Mouse (Mus musculus) megakaryocyte progenitor cell, adult 5-6 weeks (primary cell): ENCODE measurements around the gene Slc41a3. TPM values are rescaled to one million over a fixed set of nuclear protein-coding genes. Genes with fewer than 3 reads are reported as not detected.

Experiments used
- ATAC-seq: replicated peaks from 2 replicates; pipeline ENCODE4 v1.8.0; 2016; ENCODE audit warnings: mild to moderate bottlenecking, moderate TSS enrichment, inconsistent platforms; ENCODE audit not compliant: poor library complexity
- total RNA-seq, 2 experiments: library from RNA; stranded (forward) in 1 of 2; stranded (reverse) in 1 of 2; fragments of 157-497, 149-512 nt in 1 of 2; fragments of 200-1000 nt in 1 of 2; gene quantifications; 2 replicates each; pipeline versions ENCODE4 v1.2.3 to v1.2.4; 2015 to 2017

The Slc41a3 gene
- total RNA-seq, 2 experiments from 2014 or later: 4.0 to 6.4 TPM

- ATAC-seq: no peak
Observed at GRCm38 (mm10) chr6:90597060-90597459, 7.5 kb upstream of the Slc41a3 start.

GRCm38 (mm10) chr6:90597592-90597991 lies 6.9 kb upstream of the Slc41a3 start:
- peak; percentile 35 for ATAC-seq

GRCm38 (mm10) chr6:90598197-90598596 lies 6.3 kb upstream of the Slc41a3 start:
- no peak for ATAC-seq

GRCm38 (mm10) chr6:90600351-90600750 lies 4.2 kb upstream of the Slc41a3 start:
- no peak for ATAC-seq

- ATAC-seq: no peak
Observed at GRCm38 (mm10) chr6:90601736-90602135, 2.8 kb upstream of the Slc41a3 start.

GRCm38 (mm10) chr6:90602304-90602703 lies 2.2 kb upstream of the Slc41a3 start:
- peak; percentile 16; the same call in 1 of the 2 replicates for ATAC-seq

GRCm38 (mm10) chr6:90603126-90603525 lies 1.4 kb upstream of the Slc41a3 start:
- no peak for ATAC-seq

- no peak for ATAC-seq
Observed at GRCm38 (mm10) chr6:90604130-90604529, 395 bp upstream of the Slc41a3 start.

- no peak for ATAC-seq
Observed at GRCm38 (mm10) chr6:90605298-90605665, 757 bp downstream of the Slc41a3 start.

GRCm38 (mm10) chr6:90606538-90606937 lies 2.0 kb downstream of the Slc41a3 start:
- peak; percentile 50 for ATAC-seq

GRCm38 (mm10) chr6:90607196-90607595 lies 2.7 kb downstream of the Slc41a3 start:
- peak; percentile 56 for ATAC-seq

- peak; percentile 60 for ATAC-seq
Observed at GRCm38 (mm10) chr6:90608186-90608585, 3.7 kb downstream of the Slc41a3 start.

GRCm38 (mm10) chr6:90610248-90610647 lies 5.7 kb downstream of the Slc41a3 start:
- no peak for ATAC-seq

- ATAC-seq: no peak
Observed at GRCm38 (mm10) chr6:90613277-90613676, 8.8 kb downstream of the Slc41a3 start.

GRCm38 (mm10) chr6:90615362-90615761 lies 10.8 kb downstream of the Slc41a3 start:
- ATAC-seq: no peak

- no peak for ATAC-seq
Observed at GRCm38 (mm10) chr6:90615991-90616390, 11.5 kb downstream of the Slc41a3 start.

GRCm38 (mm10) chr6:90616481-90616880 lies 12.0 kb downstream of the Slc41a3 start:
- ATAC-seq: no peak

- peak; percentile 49 for ATAC-seq
Observed at GRCm38 (mm10) chr6:90618274-90618673, 13.7 kb downstream of the Slc41a3 start.

GRCm38 (mm10) chr6:90618821-90619636 lies 14.5 kb downstream of the Slc41a3 start:
- peak; percentile 10; the same call in 1 of the 2 replicates for ATAC-seq

- no peak for ATAC-seq
Observed at GRCm38 (mm10) chr6:90619936-90620335, 15.4 kb downstream of the Slc41a3 start.

- ATAC-seq: no peak
Observed at GRCm38 (mm10) chr6:90620791-90621583, 16.5 kb downstream of the Slc41a3 start.

GRCm38 (mm10) chr6:90621584-90621890 lies 17.0 kb downstream of the Slc41a3 start:
- ATAC-seq: no peak
